Mouse (Mus musculus): ENCODE measurements around the gene Ywhah. TPM values are rescaled to one million over a fixed set of nuclear protein-coding genes. Genes with fewer than 3 reads are reported as not detected.

Ywhah gene
- polyA plus RNA-seq, 1 experiment, result 41.2 TPM

GRCm38 (mm10) chr5:33052849-33053582 lies 34.4 kb downstream of the Ywhah start:
- no peak for TF ChIP-seq POLR2A (IDR thresholded peaks at IDR 0.05; ENCODE audit: control insufficient read depth, low read depth, low read length)
- TF ChIP-seq CTCF (IDR thresholded peaks at IDR 0.05; ENCODE audit: control insufficient read depth, insufficient read depth, insufficient replicate concordance, low read depth, low read length), result no peak
- H3K27ac ChIP-seq (ENCODE audit: control insufficient read depth, insufficient read depth, low read depth, low read length), result no peak overlapping the region
- no peaks in the 10 kb centered on the region for H3K36me3 ChIP-seq (ENCODE audit: control insufficient read depth, insufficient read depth, low read length)
- no peak overlapping the region for H3K4me3 ChIP-seq (ENCODE audit: control insufficient read depth, low read depth, low read length)
- H3K4me1 ChIP-seq (ENCODE audit: control insufficient read depth, insufficient read depth, low read length), result no peaks in the 10 kb centered on the region
- no peaks in the 10 kb centered on the region for H3K27me3 ChIP-seq (ENCODE audit: control insufficient read depth, insufficient read depth, low read length)

- Histone ChIP-seq H3K36me3 (ENCODE audit: control insufficient read depth, insufficient read depth, low read length) (no peaks in the 10 kb centered on the region), H3K4me3 (ENCODE audit: control insufficient read depth, low read depth, low read length) (no peak overlapping the region), H3K4me1 (ENCODE audit: control insufficient read depth, insufficient read depth, low read length) (no peaks in the 10 kb centered on the region), H3K27ac (ENCODE audit: control insufficient read depth, insufficient read depth, low read depth, low read length) (no peak overlapping the region), H3K27me3 (ENCODE audit: control insufficient read depth, insufficient read depth, low read length) (no peaks in the 10 kb centered on the region)
- TF ChIP-seq POLR2A (IDR thresholded peaks at IDR 0.05; ENCODE audit: control insufficient read depth, low read depth, low read length) (no peak), CTCF (IDR thresholded peaks at IDR 0.05; ENCODE audit: control insufficient read depth, insufficient read depth, insufficient replicate concordance, low read depth, low read length) (no peak)
These were observed 37.6 kb downstream of the Ywhah start for GRCm38 (mm10) chr5:33056126-33056765.

- no peak for TF ChIP-seq CTCF (IDR thresholded peaks at IDR 0.05; ENCODE audit: control insufficient read depth, insufficient read depth, insufficient replicate concordance, low read depth, low read length)
- Histone ChIP-seq H3K27ac (ENCODE audit: control insufficient read depth, insufficient read depth, low read depth, low read length) (no peak overlapping the region), H3K4me1 (ENCODE audit: control insufficient read depth, insufficient read depth, low read length) (no peaks in the 10 kb centered on the region), H3K36me3 (ENCODE audit: control insufficient read depth, insufficient read depth, low read length) (no peaks in the 10 kb centered on the region), H3K27me3 (ENCODE audit: control insufficient read depth, insufficient read depth, low read length) (no peaks in the 10 kb centered on the region), H3K4me3 (ENCODE audit: control insufficient read depth, low read depth, low read length) (no peak overlapping the region)
These were observed 51.5 kb downstream of the Ywhah start for GRCm38 (mm10) chr5:33070071-33070470.

- Histone ChIP-seq H3K4me3 (ENCODE audit: control insufficient read depth, low read depth, low read length) (no peak overlapping the region), H3K36me3 (ENCODE audit: control insufficient read depth, insufficient read depth, low read length) (no peaks in the 10 kb centered on the region), H3K27me3 (ENCODE audit: control insufficient read depth, insufficient read depth, low read length) (no peaks in the 10 kb centered on the region), H3K4me1 (ENCODE audit: control insufficient read depth, insufficient read depth, low read length) (no peaks in the 10 kb centered on the region), H3K27ac (ENCODE audit: control insufficient read depth, insufficient read depth, low read depth, low read length) (no peak overlapping the region)
- TF ChIP-seq CTCF (IDR thresholded peaks at IDR 0.05; ENCODE audit: control insufficient read depth, insufficient read depth, insufficient replicate concordance, low read depth, low read length), result no peak
- TF ChIP-seq POLR2A (IDR thresholded peaks at IDR 0.05; ENCODE audit: control insufficient read depth, low read depth, low read length), result no peak
These were observed 58.0 kb downstream of the Ywhah start for GRCm38 (mm10) chr5:33076490-33077191.

Other genes starting within 250 kb of the Ywhah start
- gene Pisd, start 233.2 kb upstream of the Ywhah start, polyA plus RNA-seq (2012; rRNA removed), result 26.4 and 28.7 TPM in 2 replicates
- gene Gm20671, start 191.7 kb upstream of the Ywhah start, polyA plus RNA-seq (2012; rRNA removed), result 1.0 and 2.2 TPM in 2 replicates
- gene Prr14l, start 164.6 kb upstream of the Ywhah start, polyA plus RNA-seq (2012; rRNA removed), result 5.9 and 7.6 TPM in 2 replicates
- gene Depdc5, start 155.1 kb upstream of the Ywhah start, polyA plus RNA-seq (2012; rRNA removed), result 16.1 and 17.0 TPM in 2 replicates
- 0.04 and 0.08 TPM in 2 replicates for gene Slc5a1, start 85.4 kb downstream of the Ywhah start, polyA plus RNA-seq (2012; rRNA removed)
- 0.28 and 0.95 TPM in 2 replicates for gene Spon2, start 199.6 kb downstream of the Ywhah start, polyA plus RNA-seq (2012; rRNA removed)

Measured in testis, adult 2 months (tissue).